23 mouse cellular contexts compared by ENCODE assay signal in genomic region chr3:28736981-28737380, GRCm38 (mm10). TPM values are rescaled to one million over a fixed set of nuclear protein-coding genes. Genes with fewer than 3 reads are reported as not detected.
DNase-seq lines count a peak whose midpoint lies in the region; ATAC-seq and TF ChIP-seq lines count a peak whose summit lies in the region.
"Had no signal": no experiment of that assay in that cellular context is flagged by ENCODE, and none has a peak within 500 bp of the region (broad histone marks: within the 10 kb centered on the region; RNA-seq: fewer than 3 reads in every experiment).

No protein-coding gene starts in this region.

- no peaks in the 10 kb centered on the region for H3K27me3 ChIP-seq in liver, adult 2 months (ENCODE audit: control insufficient read depth, insufficient read depth, low read length)
- H3K27me3 ChIP-seq in liver, embryonic 11.5 days (replicated peaks; ENCODE audit: control insufficient read depth, insufficient read depth, low read length): no peaks in the 10 kb centered on the region
- no peaks in the 10 kb centered on the region for H3K27me3 ChIP-seq in intestine, embryonic 15.5 days (replicated peaks)
- H3K27me3 ChIP-seq in kidney, adult 2 months (replicated peaks; ENCODE audit: control insufficient read depth, insufficient read depth, low read length): no peaks in the 10 kb centered on the region
- H3K27me3 ChIP-seq: forebrain, embryonic 15.5 days; lung, embryonic 15.5 days had no signal

- no peak overlapping the region for H3K4me3 ChIP-seq in liver, adult 2 months (ENCODE audit: insufficient read depth, low read depth, low read length)
- no peak overlapping the region for H3K4me3 ChIP-seq in liver, embryonic 11.5 days (ENCODE audit: low read depth, low read length)
- no peak overlapping the region for H3K4me3 ChIP-seq in intestine, embryonic 15.5 days (replicated peaks)
- H3K4me3 ChIP-seq in kidney, adult 2 months (ENCODE audit: insufficient read depth, low read depth, low read length): no peak overlapping the region
- H3K4me3 ChIP-seq: forebrain, embryonic 15.5 days; heart, embryonic 10.5 days; layer of hippocampus, adult 2 months; left cerebral cortex, adult 2 months; lung, embryonic 15.5 days; megakaryocyte, embryonic 14.5 days had no signal

- no peak overlapping the region for H3K9ac ChIP-seq in liver, adult 2 months (ENCODE audit: low read depth, low read length)
- no peak overlapping the region for H3K9ac ChIP-seq in liver, embryonic 11.5 days (ENCODE audit: low read depth, low read length)
- no peak overlapping the region for H3K9ac ChIP-seq in intestine, embryonic 15.5 days
- H3K9ac ChIP-seq: forebrain, embryonic 15.5 days; lung, embryonic 15.5 days had no signal

- no peak for TF ChIP-seq CTCF in liver, adult 2 months (IDR thresholded peaks at IDR 0.05; ENCODE audit: low read depth, low read length)
- no peak for TF ChIP-seq CTCF in kidney, adult 2 months (conservative IDR thresholded peaks at IDR 0.05; ENCODE audit: insufficient read depth, insufficient read length, low read depth, low read length)

- H3K9me3 ChIP-seq in liver, embryonic 11.5 days (ENCODE audit: control insufficient read depth, low read length): no peaks in the 10 kb centered on the region
- no peaks in the 10 kb centered on the region for H3K9me3 ChIP-seq in intestine, embryonic 15.5 days
- H3K9me3 ChIP-seq: forebrain, embryonic 15.5 days; heart, embryonic 10.5 days; lung, embryonic 15.5 days had no signal

- no peak for TF ChIP-seq POLR2A in liver, adult 2 months (IDR thresholded peaks at IDR 0.05; ENCODE audit: extremely low read depth, insufficient read depth, low read length)
- no peak for TF ChIP-seq POLR2A in kidney, adult 2 months (IDR thresholded peaks at IDR 0.05; ENCODE audit: low read depth, low read length)

- H3K36me3 ChIP-seq in liver, adult 2 months (ENCODE audit: control insufficient read depth, insufficient read depth, low read length): no peaks in the 10 kb centered on the region
- no peaks in the 10 kb centered on the region for H3K36me3 ChIP-seq in liver, embryonic 11.5 days (ENCODE audit: control insufficient read depth, insufficient read depth, low read length)
- no peaks in the 10 kb centered on the region for H3K36me3 ChIP-seq in intestine, embryonic 15.5 days
- H3K36me3 ChIP-seq in kidney, adult 2 months (ENCODE audit: control insufficient read depth, insufficient read depth, low read length): no peaks in the 10 kb centered on the region
- H3K36me3 ChIP-seq: forebrain, embryonic 15.5 days; heart, embryonic 10.5 days; lung, embryonic 15.5 days had no signal

- WGBS in liver, adult 2 months: 26% methylated on average over 2 of the region's 2 CpGs
- WGBS in liver, embryonic 11.5 days: 54% methylated on average over 2 of the region's 2 CpGs
- WGBS in intestine, embryonic 15.5 days: 39% methylated on average over 2 of the region's 2 CpGs
- 23% methylated on average over 2 of the region's 2 CpGs for WGBS in kidney, adult 2 months

- ATAC-seq in liver, embryonic 11.5 days (replicated peaks; ENCODE audit: low FRiP score): no peak
- peak; percentile 62 for ATAC-seq in intestine, embryonic 15.5 days
- ATAC-seq in megakaryocyte, adult 5-6 weeks (ENCODE audit: poor library complexity, severe bottlenecking): no peak
- ATAC-seq: forebrain, embryonic 15.5 days; hindbrain, postnatal 0 days had no signal

- H3K27ac ChIP-seq in liver, adult 2 months (replicated peaks; ENCODE audit: insufficient read depth, low read depth, low read length): peak overlapping the region; percentile 81
- no peak overlapping the region for H3K27ac ChIP-seq in liver, embryonic 11.5 days (ENCODE audit: low read depth, low read length)
- no peak overlapping the region for H3K27ac ChIP-seq in intestine, embryonic 15.5 days
- peak overlapping the region; percentile 26; the same call in 1 of the 2 replicates for H3K27ac ChIP-seq in kidney, adult 2 months (ENCODE audit: insufficient read depth, low read depth, low read length)
- H3K27ac ChIP-seq: forebrain, embryonic 15.5 days; heart, embryonic 10.5 days; hindbrain, postnatal 0 days; layer of hippocampus, adult 2 months; left cerebral cortex, adult 2 months; lung, embryonic 15.5 days had no signal

- peak; percentile 94 for DNase-seq in liver, adult 2 months (ENCODE audit: extremely low read depth, low read depth, low spot score)
- no peak for DNase-seq in liver, embryonic 11.5 days (ENCODE audit: low spot score)
- peak; percentile 82 for DNase-seq in kidney, adult 2 months
- DNase-seq in kidney, postnatal 14 days: peak; percentile 57
- no peak for DNase-seq in urinary bladder, postnatal 36 days (ENCODE audit: low spot score in 2 of 2)
- DNase-seq in Muller cell, postnatal 12 days (ENCODE audit: inconsistent ontology term): no peak
- DNase-seq: adrenal gland, postnatal 10 days; B cell, adult 2 months; cerebellum, adult 18-20 months; cerebellum, postnatal 36 days; gastrocnemius, postnatal 36 days; heart, postnatal 10 days had no signal

- H3K79me2 ChIP-seq in liver, adult 2 months (ENCODE audit: control insufficient read depth, insufficient read depth, low read length): no peaks in the 10 kb centered on the region

- H3K4me1 ChIP-seq in liver, adult 2 months (ENCODE audit: control insufficient read depth, insufficient read depth, low read length): peaks cover 14% of the 10 kb centered on the region
- no peaks in the 10 kb centered on the region for H3K4me1 ChIP-seq in liver, embryonic 11.5 days (replicated peaks; ENCODE audit: control insufficient read depth, insufficient read depth, low read length)
- H3K4me1 ChIP-seq in intestine, embryonic 15.5 days (replicated peaks): no peaks in the 10 kb centered on the region
- peaks cover 14% of the 10 kb centered on the region; the same call in 1 of the 2 replicates for H3K4me1 ChIP-seq in kidney, adult 2 months (ENCODE audit: control insufficient read depth, insufficient read depth, low read length)
- H3K4me1 ChIP-seq: forebrain, embryonic 15.5 days; lung, embryonic 15.5 days had no signal

- no peak overlapping the region for H3K4me2 ChIP-seq in liver, embryonic 11.5 days
- H3K4me2 ChIP-seq in intestine, embryonic 15.5 days (replicated peaks): no peak overlapping the region
- H3K4me2 ChIP-seq: forebrain, embryonic 15.5 days; lung, embryonic 15.5 days had no signal

RNA-seq across cellular contexts. Expression of gene Slc2a2, which starts 39.3 kb away (rescaled TPM):
- 229 and 337 TPM in 2 replicates for total RNA-seq in liver, adult 2 months (2014; rRNA removed)
- 135 and 208 TPM in 2 replicates for polyA plus RNA-seq in liver, adult 2 months (2012; rRNA removed)
- 15.4 and 19.5 TPM in 2 replicates for polyA plus RNA-seq in liver, embryonic 11.5 days (2014; fragmentation: Nextera tagmentation; extraction: Ambion mirVana)
- polyA plus RNA-seq in intestine, embryonic 15.5 days (2015; fragmentation: Nextera tagmentation; extraction: Ambion mirVana): 6.4 and 7.8 TPM in 2 replicates
- 114 and 127 TPM in 2 replicates for polyA plus RNA-seq in kidney, adult 2 months (2012; rRNA removed)
- total RNA-seq in megakaryocyte, adult 5-6 weeks (2015): not detected in 2 replicates
- not detected in 2 replicates for total RNA-seq in megakaryocyte, adult 5-6 weeks (2017)
- total RNA-seq: gastrocnemius, postnatal 36 days; hindbrain, postnatal 0 days; layer of hippocampus, adult 2 months; left cerebral cortex, adult 2 months; monocyte, adult 5-6 weeks had no signal
- polyA plus RNA-seq: limb, embryonic 11.5 days had no signal

RNA-seq across cellular contexts. Expression of gene Eif5a2, which starts 44.1 kb away (rescaled TPM):
- total RNA-seq in liver, adult 2 months (2014; rRNA removed): 0.46 and 0.47 TPM in 2 replicates
- 0.02 and 0.09 TPM in 2 replicates for polyA plus RNA-seq in liver, adult 2 months (2012; rRNA removed)
- polyA plus RNA-seq in liver, embryonic 11.5 days (2014; fragmentation: Nextera tagmentation; extraction: Ambion mirVana): 9.5 and 11.3 TPM in 2 replicates
- 3.8 and 4.9 TPM in 2 replicates for polyA plus RNA-seq in intestine, embryonic 15.5 days (2015; fragmentation: Nextera tagmentation; extraction: Ambion mirVana)
- polyA plus RNA-seq in kidney, adult 2 months (2012; rRNA removed): 1.1 and 1.2 TPM in 2 replicates
- total RNA-seq in megakaryocyte, adult 5-6 weeks (2015): 5.8 and 6.2 TPM in 2 replicates
- total RNA-seq in megakaryocyte, adult 5-6 weeks (2017): 3.5 and 3.9 TPM in 2 replicates

Comparison
In these comparisons a context has a peak if more than half of its experiments do, and no peak if none do; other contexts are left out.
1. DNase-seq: peak in liver, adult 2 months (single experiment), kidney, adult 2 months (single experiment) and kidney, postnatal 14 days (single experiment); none in liver, embryonic 11.5 days (single experiment), urinary bladder, postnatal 36 days (0 of 2) and Muller cell, postnatal 12 days (single experiment).
2. H3K27ac ChIP-seq: peak in liver, adult 2 months (single experiment) and kidney, adult 2 months (single experiment); none in liver, embryonic 11.5 days (single experiment) and intestine, embryonic 15.5 days (single experiment).